Comparison of ENCODE assay signal across 20 mouse cellular contexts in genomic region chr1:157684356-157684755, GRCm38 (mm10).
A peak's percentile ranks its signal among the peaks of the same experiment; 100 is the strongest.
DNase-seq lines count a peak whose midpoint lies in the region; ATAC-seq lines count a peak whose summit lies in the region.
"Had no signal": no experiment of that assay in that cellular context is flagged by ENCODE, and none has a peak within 500 bp of the region (broad histone marks: within the 10 kb centered on the region; RNA-seq: fewer than 3 reads in every experiment).

No protein-coding gene starts in this region.

- no peak overlapping the region for H3K27ac ChIP-seq in midbrain, embryonic 11.5 days (ENCODE audit: low read depth, low read length)
- H3K27ac ChIP-seq in midbrain, embryonic 13.5 days, result no peak overlapping the region
- H3K27ac ChIP-seq in hindbrain, embryonic 10.5 days, result no peak overlapping the region
- no peak overlapping the region for H3K27ac ChIP-seq in neural tube, embryonic 11.5 days (ENCODE audit: low read depth, low read length)
- H3K27ac ChIP-seq: layer of hippocampus, adult 2 months; macrophage; neural tube, embryonic 13.5 days; stomach, postnatal 0 days had no signal

- 64% methylated on average over 7 of the region's 7 CpGs for WGBS in midbrain, embryonic 11.5 days
- 62% methylated on average over 7 of the region's 7 CpGs for WGBS in midbrain, embryonic 13.5 days
- WGBS in hindbrain, embryonic 10.5 days, result 32% methylated on average over 7 of the region's 7 CpGs
- 17% methylated on average over 7 of the region's 7 CpGs for whole genome bisulfite sequencing in neural tube, embryonic 11.5 days

- no peaks in the 10 kb centered on the region for H3K4me1 ChIP-seq in midbrain, embryonic 11.5 days (ENCODE audit: control insufficient read depth, insufficient read depth, low read length)
- no peaks in the 10 kb centered on the region for H3K4me1 ChIP-seq in midbrain, embryonic 13.5 days (replicated peaks)
- H3K4me1 ChIP-seq in hindbrain, embryonic 10.5 days (replicated peaks), result peaks cover 15% of the 10 kb centered on the region
- H3K4me1 ChIP-seq in neural tube, embryonic 11.5 days (ENCODE audit: control insufficient read depth, insufficient read depth, low read length), result no peaks in the 10 kb centered on the region; the same call in 1 of the 2 replicates
- H3K4me1 ChIP-seq: neural tube, embryonic 13.5 days had no signal

- no peaks in the 10 kb centered on the region for H3K27me3 ChIP-seq in midbrain, embryonic 11.5 days (ENCODE audit: control insufficient read depth, insufficient read depth, low read length)
- H3K27me3 ChIP-seq in midbrain, embryonic 13.5 days, result no peaks in the 10 kb centered on the region
- no peaks in the 10 kb centered on the region for H3K27me3 ChIP-seq in hindbrain, embryonic 10.5 days (ENCODE audit: insufficient read depth, poor library complexity, severe bottlenecking)
- H3K27me3 ChIP-seq in neural tube, embryonic 11.5 days (ENCODE audit: control insufficient read depth, insufficient read depth, low read length), result no peaks in the 10 kb centered on the region
- H3K27me3 ChIP-seq: neural tube, embryonic 13.5 days had no signal

- H3K36me3 ChIP-seq in midbrain, embryonic 11.5 days (ENCODE audit: control insufficient read depth, insufficient read depth, low read length), result no peaks in the 10 kb centered on the region
- H3K36me3 ChIP-seq in midbrain, embryonic 13.5 days, result no peaks in the 10 kb centered on the region
- H3K36me3 ChIP-seq in hindbrain, embryonic 10.5 days, result no peaks in the 10 kb centered on the region
- no peaks in the 10 kb centered on the region for H3K36me3 ChIP-seq in neural tube, embryonic 11.5 days (ENCODE audit: control insufficient read depth, insufficient read depth, low read length)
- H3K36me3 ChIP-seq: neural tube, embryonic 13.5 days had no signal

- no peak overlapping the region for H3K4me2 ChIP-seq in midbrain, embryonic 11.5 days
- H3K4me2 ChIP-seq in midbrain, embryonic 13.5 days (replicated peaks), result no peak overlapping the region
- H3K4me2 ChIP-seq in neural tube, embryonic 11.5 days (ENCODE audit: low read depth), result no peak overlapping the region
- H3K4me2 ChIP-seq: lung, embryonic 14.5 days; neural tube, embryonic 13.5 days had no signal

- no peak overlapping the region for H3K9ac ChIP-seq in midbrain, embryonic 11.5 days (ENCODE audit: low read length)
- no peak overlapping the region for H3K9ac ChIP-seq in midbrain, embryonic 13.5 days (replicated peaks)
- no peak overlapping the region for H3K9ac ChIP-seq in neural tube, embryonic 11.5 days (ENCODE audit: low read length)
- H3K9ac ChIP-seq: lung, embryonic 14.5 days; neural tube, embryonic 13.5 days had no signal

- DNase-seq in midbrain, embryonic 11.5 days (ENCODE audit: low spot score, missing footprints), result peak; percentile 66
- peak; percentile 69 for DNase-seq in cerebellum, adult 9-11 months
- peak; percentile 58 for DNase-seq in hindbrain, embryonic 10.5 days (ENCODE audit: low spot score)
- peak; percentile 57 for DNase-seq in neural tube, embryonic 11.5 days (ENCODE audit: low spot score)
- DNase-seq in urinary bladder, postnatal 14 days (ENCODE audit: low spot score), result no peak
- no peak for DNase-seq in layer of hippocampus, postnatal 10 days (ENCODE audit: low spot score in 2 of 2)
- no peak for DNase-seq in layer of hippocampus, postnatal 14 days (ENCODE audit: low spot score in 2 of 2)
- DNase-seq: adrenal gland, adult 2 months; gastrocnemius, postnatal 36 days; kidney, adult 9 months; lung, embryonic 14.5 days; right cerebral cortex, adult 18-20 months; thymus, postnatal 14 days had no signal

- H3K4me3 ChIP-seq in midbrain, embryonic 11.5 days (ENCODE audit: low read depth, low read length), result no peak overlapping the region
- H3K4me3 ChIP-seq in midbrain, embryonic 13.5 days (replicated peaks), result no peak overlapping the region
- no peak overlapping the region for H3K4me3 ChIP-seq in hindbrain, embryonic 10.5 days
- H3K4me3 ChIP-seq in neural tube, embryonic 11.5 days (ENCODE audit: low read depth, low read length), result no peak overlapping the region
- H3K4me3 ChIP-seq: erythroblast, embryonic 14.5 days; layer of hippocampus, adult 2 months; neural tube, embryonic 13.5 days had no signal

- no peak for ATAC-seq in midbrain, embryonic 11.5 days (ENCODE audit: low FRiP score)
- ATAC-seq in midbrain, embryonic 13.5 days, result no peak
- ATAC-seq in neural tube, embryonic 11.5 days (ENCODE audit: insufficient read depth, low FRiP score, low TSS enrichment), result 0 out of 2 replicates have a peak, but pooled peaks have one; percentile 35
- ATAC-seq: midbrain, embryonic 16.5 days had no signal

- H3K9me3 ChIP-seq in midbrain, embryonic 11.5 days (ENCODE audit: control insufficient read depth, low read length), result no peaks in the 10 kb centered on the region
- no peaks in the 10 kb centered on the region for H3K9me3 ChIP-seq in midbrain, embryonic 13.5 days
- no peaks in the 10 kb centered on the region for H3K9me3 ChIP-seq in hindbrain, embryonic 10.5 days
- H3K9me3 ChIP-seq in neural tube, embryonic 11.5 days (ENCODE audit: control insufficient read depth, low read length), result no peaks in the 10 kb centered on the region
- H3K9me3 ChIP-seq: neural tube, embryonic 13.5 days had no signal

Comparison
In these comparisons a context has a peak if more than half of its experiments do, and no peak if none do; other contexts are left out.
1. DNase-seq: peak in midbrain, embryonic 11.5 days (single experiment), cerebellum, adult 9-11 months (single experiment), hindbrain, embryonic 10.5 days (single experiment) and neural tube, embryonic 11.5 days (single experiment); none in urinary bladder, postnatal 14 days (single experiment), layer of hippocampus, postnatal 10 days (0 of 2) and layer of hippocampus, postnatal 14 days (0 of 2).